Mouse (Mus musculus): ENCODE measurements around the gene Jun.

DNA sequence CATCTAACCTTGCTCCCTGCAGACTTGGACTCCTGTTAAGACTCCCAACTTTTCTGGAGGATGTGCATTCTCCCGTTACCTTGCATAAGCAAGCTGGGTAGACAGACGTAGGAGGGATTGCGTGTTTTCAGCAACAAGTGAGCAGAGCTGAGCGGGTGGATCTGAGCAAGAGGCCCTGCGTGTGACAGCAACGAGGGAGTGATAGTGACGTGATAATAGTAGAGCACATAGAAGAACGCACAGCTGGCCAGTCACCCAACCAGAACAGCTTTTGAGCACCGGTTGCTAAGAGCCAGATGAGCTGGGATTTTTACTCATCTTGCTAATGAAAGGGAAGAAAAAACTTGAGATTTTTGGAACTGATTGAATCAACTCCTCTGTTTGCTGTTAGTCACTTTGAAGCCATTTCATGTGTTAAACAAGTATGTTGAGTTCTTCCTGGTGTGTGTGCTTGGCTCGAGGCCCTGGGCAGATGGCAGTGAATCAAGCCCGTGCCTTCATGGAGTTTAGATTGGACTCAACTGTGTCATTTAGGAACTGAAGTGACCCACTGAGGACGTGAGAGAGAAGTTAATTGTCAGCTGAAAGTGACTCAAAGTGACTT, 28.6 kb downstream of the Jun start:
- TF ChIP-seq CTCF (IDR thresholded peaks at IDR 0.05; ENCODE audit: low read depth) (no peak), EP300 (IDR thresholded peaks at IDR 0.05; ENCODE audit: low read depth) (no peak)
